Mouse (Mus musculus): ENCODE measurements around the gene Dcbld2. TPM values are rescaled to one million over a fixed set of nuclear protein-coding genes. Genes with fewer than 3 reads are reported as not detected.
"Not testable (repeated sequence)": the region's sequence is repeated elsewhere in the genome, so short reads cannot be mapped to it uniquely, and the experiment has no call there.

The Dcbld2 gene
- polyA plus RNA-seq, 1 experiment from 2014 or later = 1.1 TPM

- DNase-seq (ENCODE audit: low spot score) = no peak
Measured at GRCm38 (mm10) chr16:58449073-58449472, 40.8 kb downstream of the Dcbld2 start.

GRCm38 (mm10) chr16:58450648-58451047 is 42.4 kb downstream of the Dcbld2 start:
- DNase-seq (ENCODE audit: low spot score) = no peak

- no peak for DNase-seq (ENCODE audit: low spot score)
Measured at GRCm38 (mm10) chr16:58451647-58452046, 43.4 kb downstream of the Dcbld2 start.

GRCm38 (mm10) chr16:58453138-58453537 is 44.9 kb downstream of the Dcbld2 start:
- DNase-seq (ENCODE audit: low spot score) = no peak

GRCm38 (mm10) chr16:58453820-58454219 is 45.6 kb downstream of the Dcbld2 start:
- no peak for DNase-seq (ENCODE audit: low spot score)

GRCm38 (mm10) chr16:58454617-58455016 is 46.4 kb downstream of the Dcbld2 start:
- peak; percentile 64 for DNase-seq (ENCODE audit: low spot score)

GRCm38 (mm10) chr16:58455118-58455517 is 46.9 kb downstream of the Dcbld2 start:
- no peak for DNase-seq (ENCODE audit: low spot score)

- DNase-seq (ENCODE audit: low spot score) = no peak
Measured at GRCm38 (mm10) chr16:58456445-58456844, 48.2 kb downstream of the Dcbld2 start.

- no peak for DNase-seq (ENCODE audit: low spot score)
Measured at GRCm38 (mm10) chr16:58456991-58457390, 48.7 kb downstream of the Dcbld2 start.

- not testable (repeated sequence) for DNase-seq (ENCODE audit: low spot score)
Measured at GRCm38 (mm10) chr16:58459966-58460365, 51.7 kb downstream of the Dcbld2 start.

GRCm38 (mm10) chr16:58460386-58460785 is 52.1 kb downstream of the Dcbld2 start:
- no peak for DNase-seq (ENCODE audit: low spot score)

- no peak for DNase-seq (ENCODE audit: low spot score)
Measured at GRCm38 (mm10) chr16:58461856-58462518, 53.7 kb downstream of the Dcbld2 start.

GRCm38 (mm10) chr16:58462519-58462918 is 54.3 kb downstream of the Dcbld2 start:
- DNase-seq (ENCODE audit: low spot score) = no peak

GRCm38 (mm10) chr16:58464051-58464450 is 55.8 kb downstream of the Dcbld2 start:
- DNase-seq (ENCODE audit: low spot score) = no peak

GRCm38 (mm10) chr16:58465412-58465811 is 57.2 kb downstream of the Dcbld2 start:
- no peak for DNase-seq (ENCODE audit: low spot score)

GRCm38 (mm10) chr16:58470061-58470460 is 61.8 kb downstream of the Dcbld2 start:
- no peak for DNase-seq (ENCODE audit: low spot score)

GRCm38 (mm10) chr16:58470841-58471240 is 62.6 kb downstream of the Dcbld2 start:
- no peak for DNase-seq (ENCODE audit: low spot score)

- no peak for DNase-seq (ENCODE audit: low spot score)
Measured at GRCm38 (mm10) chr16:58474875-58475274, 66.6 kb downstream of the Dcbld2 start.

- no peak for DNase-seq (ENCODE audit: low spot score)
Measured at GRCm38 (mm10) chr16:58475544-58476154, 67.4 kb downstream of the Dcbld2 start.

GRCm38 (mm10) chr16:58476363-58476762 is 68.1 kb downstream of the Dcbld2 start:
- DNase-seq (ENCODE audit: low spot score) = no peak

GRCm38 (mm10) chr16:58479898-58480448 is 71.7 kb downstream of the Dcbld2 start:
- DNase-seq (ENCODE audit: low spot score) = no peak

GRCm38 (mm10) chr16:58481219-58481905 is 73.1 kb downstream of the Dcbld2 start:
- DNase-seq (ENCODE audit: low spot score) = peak; percentile 48
